Mouse (Mus musculus) thymus, postnatal 14 days (tissue): Measurements from ENCODE around the gene Olfr1181.
"Not testable (repeated sequence)": the region's sequence is repeated elsewhere in the genome, so short reads cannot be mapped to it uniquely, and the experiment has no call there.

Experiments used
- DNase-seq: peaks from one replicate; pipeline ENCODE4 v3.0.0; 2021

The Olfr1181 gene

DNA sequence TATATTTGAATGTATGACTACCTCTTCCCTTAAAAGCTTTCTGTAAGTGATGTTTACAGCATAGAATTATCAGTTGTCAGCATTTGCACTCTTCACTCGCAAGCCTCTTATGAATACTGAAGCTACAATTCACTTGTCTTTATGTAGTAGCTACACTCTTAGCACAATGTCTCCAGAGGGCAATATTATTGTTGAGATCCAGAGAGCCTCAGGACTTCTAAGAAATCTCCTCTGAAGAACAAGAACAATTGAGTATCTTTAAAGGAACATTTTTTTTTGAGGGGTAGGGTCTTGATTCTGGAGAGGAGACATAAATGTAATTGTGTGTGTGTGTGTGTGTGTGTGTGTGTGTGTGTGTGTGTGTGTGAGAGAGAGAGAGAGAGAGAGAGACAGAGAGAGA, at the start of gene Olfr1181:
TSS of gene Olfr1181 (minus strand) at position 101 of the 400 bp plus-strand sequence.
- DNase-seq: no peak

DNA sequence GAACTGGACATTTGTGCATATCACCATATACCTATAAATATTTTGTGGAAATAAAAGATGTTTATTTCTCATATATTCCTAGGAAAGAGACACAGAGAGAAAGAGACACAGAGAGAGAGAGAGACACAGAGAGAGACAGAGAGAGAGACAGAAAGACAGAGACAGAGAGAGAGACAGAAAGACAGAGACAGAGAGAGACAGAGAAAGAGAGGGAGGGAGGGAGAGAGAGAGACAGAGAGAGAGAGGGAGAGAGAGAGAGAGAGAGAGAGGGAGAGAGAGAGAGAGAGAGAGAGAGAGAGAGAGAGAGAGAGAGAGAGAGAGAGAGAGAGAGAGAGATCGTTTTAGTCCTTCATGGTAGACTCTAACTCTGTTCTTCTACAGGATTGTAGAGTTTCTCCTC, 28.6 kb upstream of the Olfr1181 start, which contains the start of gene Olfr1183:
TSS of gene Olfr1183 (plus strand) at position 301 of the 400 bp plus-strand sequence.
- not testable (repeated sequence) for DNase-seq

DNA sequence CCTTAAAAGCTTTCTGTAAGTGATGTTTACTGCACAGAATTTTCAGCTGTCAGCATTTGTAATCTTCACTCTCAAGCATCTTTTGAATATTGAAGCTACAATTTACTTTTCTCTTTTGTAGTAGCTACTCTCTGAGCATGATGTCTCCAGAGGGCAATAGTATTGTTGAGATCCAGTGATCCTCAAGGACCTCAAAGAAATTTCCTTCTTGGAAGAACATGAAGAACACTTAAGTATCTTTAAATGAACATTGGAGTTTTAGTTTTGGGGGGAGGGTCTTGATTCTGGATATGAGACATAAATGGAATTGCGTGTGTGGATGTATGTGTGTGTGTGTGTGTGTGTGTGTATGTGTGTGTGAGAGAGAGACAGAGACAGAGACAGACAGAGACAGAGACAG, 23.1 kb upstream of the Olfr1181 start, which contains the start of gene Gm13757:
TSS of gene Gm13757 (minus strand) at position 101 of the 400 bp plus-strand sequence.
- DNase-seq: no peak

DNA sequence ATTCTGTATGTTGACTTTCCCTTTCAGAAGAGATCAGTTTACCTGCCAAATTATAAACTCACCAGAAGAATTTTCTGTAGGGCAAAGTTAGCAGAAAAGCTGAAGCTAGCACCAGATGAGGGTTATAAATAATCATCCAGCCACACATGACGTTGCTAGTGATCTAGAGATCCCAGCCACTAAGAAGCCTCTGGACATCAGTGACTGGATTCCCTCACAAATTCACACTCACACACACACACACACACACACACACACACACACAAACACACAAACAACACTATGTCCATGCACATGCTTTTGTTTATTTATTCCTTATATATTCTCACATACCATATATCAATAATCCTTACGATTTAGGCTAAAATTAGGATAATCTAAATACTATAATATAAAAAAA, 6.9 kb downstream of the Olfr1181 start, which contains the start of gene Olfr1180:
TSS of gene Olfr1180 (minus strand) at position 101 of the 400 bp plus-strand sequence.
- DNase-seq: no peak

DNA sequence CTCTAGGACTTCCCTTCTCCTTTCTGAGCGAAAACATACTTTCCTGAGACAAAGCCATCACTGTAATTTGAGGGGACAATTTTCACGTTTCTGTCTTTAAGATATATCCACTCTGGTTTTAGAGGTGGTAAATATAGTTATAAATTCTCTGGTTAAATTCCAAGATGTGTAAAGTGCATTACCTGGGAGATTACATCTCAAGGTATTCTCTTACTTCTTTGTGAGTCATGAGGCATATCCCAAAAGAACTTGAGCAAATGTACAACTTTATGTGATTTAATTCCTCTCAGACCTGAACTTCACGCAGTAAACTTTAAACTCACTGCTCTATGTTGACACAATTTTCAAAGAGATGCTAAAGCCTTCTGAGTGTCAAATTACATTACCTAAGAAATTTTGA, 19.6 kb downstream of the Olfr1181 start, which contains the start of gene Olfr1179:
TSS of gene Olfr1179 (minus strand) at position 101 of the 400 bp plus-strand sequence.
- no peak for DNase-seq

DNA sequence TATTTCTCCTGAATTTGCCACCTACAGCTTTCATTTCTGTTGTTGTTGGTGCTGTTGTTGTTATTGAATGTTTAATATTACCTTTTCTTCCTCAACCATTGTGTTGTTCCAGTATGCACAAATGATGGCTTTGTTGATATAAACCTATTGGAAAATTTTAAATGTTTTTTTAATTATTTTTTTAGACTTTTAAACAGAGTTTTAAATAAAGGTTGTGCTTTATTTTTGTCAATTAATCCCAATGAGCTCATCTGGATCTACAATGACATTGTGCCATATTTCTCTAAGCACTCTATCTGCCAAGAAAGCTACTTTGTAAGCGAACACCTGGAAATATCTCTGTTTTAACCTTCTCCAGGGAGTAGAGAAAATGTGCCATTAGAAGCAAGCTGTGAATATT, 39.2 kb downstream of the Olfr1181 start, which contains the start of gene Olfr1178:
TSS of gene Olfr1178 (plus strand) at position 301 of the 400 bp plus-strand sequence.
- DNase-seq: no peak
